Mouse (Mus musculus) heart, embryonic 11.5 days (tissue): ENCODE data around the gene Il17c. TPM values are rescaled to one million over a fixed set of nuclear protein-coding genes. Genes with fewer than 3 reads are reported as not detected.

Experiments
- ATAC-seq: fragments of 200-750 bp; cut with Nextera tagmentation; replicated peaks from 2 replicates; pipeline ENCODE4 v1.8.0; 2017; ENCODE audit warnings: moderate library complexity; ENCODE audit not compliant: insufficient number of reproducible peaks, low FRiP score, low TSS enrichment
- H3K27ac ChIP-seq: fragments of 300-500 bp; sonication (generic); 2 replicates; pipeline ENCODE4 v1.5.1; 2014; ENCODE audit warnings: mild to moderate bottlenecking, low read depth, low read length
- H3K27me3 ChIP-seq: fragments of 300-500 bp; sonication (generic); 2 replicates; pipeline ENCODE4 v1.6.1; 2014; ENCODE audit warnings: mild to moderate bottlenecking, low read length, mixed read lengths; ENCODE audit not compliant: control insufficient read depth, insufficient read depth
- H3K36me3 ChIP-seq: fragments of 300-500 bp; sonication (generic); 2 replicates; pipeline ENCODE4 v1.6.1; 2014; ENCODE audit warnings: mild to moderate bottlenecking, low read length, moderate library complexity, mixed read lengths; ENCODE audit not compliant: control insufficient read depth, insufficient read depth
- H3K4me1 ChIP-seq: fragments of 300-500 bp; sonication (generic); 2 replicates; pipeline ENCODE4 v1.6.1; 2014; ENCODE audit warnings: low read length; ENCODE audit not compliant: control insufficient read depth, insufficient read depth
- H3K4me2 ChIP-seq: fragments of 300-500 bp; sonication (generic); 2 replicates; pipeline ENCODE4 v1.6.1; 2014; ENCODE audit warnings: mild to moderate bottlenecking, moderate library complexity
- H3K4me3 ChIP-seq: fragments of 300-500 bp; sonication (generic); 2 replicates; pipeline ENCODE4 v1.5.1; 2014; ENCODE audit warnings: low read depth, low read length
- H3K9ac ChIP-seq: fragments of 300-500 bp; sonication (generic); 2 replicates; pipeline ENCODE4 v1.6.1; 2014; ENCODE audit warnings: mild to moderate bottlenecking, low read depth, low read length, moderate library complexity
- H3K9me3 ChIP-seq: fragments of 300-500 bp; sonication (generic); replicated peaks from 2 replicates; pipeline ENCODE4 v1.6.1; 2016; ENCODE audit warnings: low read length; ENCODE audit not compliant: control insufficient read depth
- WGBS: fragments of 180-500 bp; shearing (Covaris S2); extraction: QIAGEN DNeasy Blood & Tissue Kit; methylation state at CpG from one replicate; pipeline ENCODE4 v1.1.7; 2014; ENCODE audit not compliant: insufficient replicate concordance; 5-methylcytosine and 5-hydroxymethylcytosine counted together
- polyA plus RNA-seq: library from polyadenylated mRNA; unstranded; fragments of >200 nt; fragmentation: Nextera tagmentation; extraction: Ambion mirVana; gene quantifications from 2 replicates; pipeline ENCODE4 v1.2.1, GENCODE M21; 2014

Gene Il17c
- polyA plus RNA-seq, 1 experiment from 2014 or later, result not detected

DNA sequence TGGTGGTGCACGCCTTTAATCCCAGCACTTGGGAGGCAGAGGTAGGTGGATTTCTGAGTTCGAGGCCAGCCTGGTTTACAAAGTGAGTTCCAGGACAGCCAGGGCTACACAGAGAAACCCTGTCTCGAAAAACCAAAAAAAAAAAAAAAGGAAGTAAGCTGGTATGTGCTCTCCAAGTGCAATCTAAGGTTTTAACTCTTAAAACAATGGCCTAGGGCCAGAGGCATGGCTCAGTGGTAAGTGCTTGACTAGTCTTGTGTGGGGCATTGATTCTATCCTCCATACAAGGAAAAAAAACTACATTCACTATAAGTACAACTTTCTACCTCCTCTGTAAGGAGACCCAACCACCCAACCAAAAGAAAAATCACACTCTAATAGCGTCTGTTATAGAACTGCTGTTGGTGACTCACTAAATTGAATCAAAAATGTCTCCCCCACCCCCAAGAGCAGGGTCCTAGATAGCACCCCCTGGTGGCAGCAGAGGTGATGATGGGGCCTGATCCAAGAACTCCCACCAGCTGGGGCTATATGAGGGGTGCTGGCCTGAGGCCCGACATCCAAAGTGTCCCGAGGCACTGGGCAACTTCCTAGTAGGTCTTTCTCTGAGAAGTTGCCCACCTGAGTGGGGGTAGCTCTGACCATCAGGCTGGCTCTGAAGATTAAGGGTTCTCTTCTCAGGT, 37.5 kb downstream of the Il17c start:
- Histone ChIP-seq H3K4me1 (peaks cover 35% of the 10 kb centered on the region), H3K27me3 (peaks cover 33% of the 10 kb centered on the region), H3K4me3 (peak overlapping the region; percentile 46; the same call in 1 of the 2 replicates), H3K9me3 (no peaks in the 10 kb centered on the region), H3K27ac (no peak overlapping the region), H3K9ac (no peak overlapping the region), H3K4me2 (peak overlapping the region; percentile 86), H3K36me3 (no peaks in the 10 kb centered on the region)
- ATAC-seq, result no peak
- 58% methylated on average over 6 of the region's 6 CpGs for WGBS

DNA sequence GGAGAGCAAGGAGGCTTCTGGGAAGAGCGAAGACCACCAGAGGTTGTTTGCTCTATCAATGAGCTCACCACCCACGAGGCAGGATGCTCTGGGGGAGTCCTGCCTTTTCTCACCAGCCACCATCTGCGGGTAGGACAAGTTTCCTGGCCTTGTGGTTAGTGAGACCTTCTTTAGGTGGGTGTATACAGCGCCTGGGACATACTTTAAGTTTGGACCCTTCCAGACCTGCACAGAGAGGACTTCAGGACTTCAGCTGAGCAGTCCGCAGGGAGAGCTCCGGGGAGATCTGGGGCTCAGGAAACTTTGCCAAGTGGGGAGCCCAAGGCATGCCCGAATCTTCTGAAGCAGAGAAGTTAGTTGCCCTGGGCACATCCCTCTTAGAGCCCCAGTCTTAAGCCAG, 38.2 kb downstream of the Il17c start:
- no peaks in the 10 kb centered on the region for H3K36me3 ChIP-seq
- 21% methylated on average over 7 of the region's 7 CpGs for WGBS
- H3K9me3 ChIP-seq, result no peaks in the 10 kb centered on the region
- peak overlapping the region; percentile 67 for H3K9ac ChIP-seq
- H3K4me1 ChIP-seq, result peaks cover 35% of the 10 kb centered on the region
- ATAC-seq, result no peak
- peak overlapping the region; percentile 46 for H3K4me3 ChIP-seq
- H3K27ac ChIP-seq, result no peak overlapping the region
- H3K27me3 ChIP-seq, result peaks cover 33% of the 10 kb centered on the region
- peak overlapping the region; percentile 86 for H3K4me2 ChIP-seq

DNA sequence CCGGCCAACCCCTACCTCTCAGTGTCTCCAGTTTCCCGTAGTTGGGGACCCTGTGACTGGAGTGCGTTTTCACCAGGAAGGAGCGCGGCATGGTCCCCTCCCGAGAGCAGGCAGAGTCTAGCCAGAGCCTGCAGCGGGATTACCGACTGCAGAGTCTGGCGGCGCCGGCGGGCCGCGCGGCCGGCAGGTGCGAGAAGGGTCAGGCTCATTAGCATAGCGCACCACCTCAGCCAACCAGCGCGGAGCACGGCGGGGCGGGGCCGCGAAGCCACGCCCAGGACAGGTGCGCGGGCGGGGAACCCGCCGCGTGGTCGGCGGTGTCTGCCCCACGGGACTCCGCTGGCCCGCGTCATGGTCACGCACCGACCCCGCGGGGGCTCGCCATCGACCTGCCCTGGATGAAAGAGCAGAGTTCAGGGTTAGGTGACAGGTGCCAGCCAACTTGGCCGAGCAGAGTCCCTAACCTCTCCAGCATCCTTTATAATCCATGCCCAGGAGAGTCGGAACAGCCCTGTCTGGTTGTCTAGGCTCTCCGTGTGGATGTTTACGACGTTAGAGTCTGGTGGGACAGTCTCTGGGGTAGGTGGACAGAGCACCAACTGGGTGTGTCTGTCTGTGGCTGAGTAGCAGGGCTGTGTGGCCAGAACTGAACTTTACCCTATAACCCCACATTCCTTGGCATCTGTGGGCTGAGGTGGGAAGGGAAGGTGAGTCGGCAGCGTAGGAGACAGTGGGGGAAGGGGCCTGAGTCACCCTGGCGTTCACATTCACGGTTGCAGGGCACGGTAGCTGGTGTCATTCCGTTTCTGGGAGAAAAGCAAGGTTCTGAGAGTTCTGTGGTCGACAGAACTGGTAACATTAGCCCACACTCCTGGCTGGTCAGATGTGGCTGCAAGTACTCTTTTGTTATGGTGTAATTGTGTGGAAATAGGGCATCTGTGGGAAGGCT, 39.0 kb downstream of the Il17c start, which contains the start of gene Snai3:
Gene Snai3, minus strand, starts transcription at position 210 of the 949 bp plus-strand sequence.
- WGBS, result 5% methylated on average over 49 of the region's 56 CpGs
- H3K27ac ChIP-seq, result no peak within 1 kb of the TSS
- peaks cover 33% of the 10 kb centered on the region for H3K27me3 ChIP-seq
- H3K9me3 ChIP-seq, result no peaks in the 10 kb centered on the region
- peaks cover 35% of the 10 kb centered on the region for H3K4me1 ChIP-seq
- 0 out of 2 replicates have a peak, but pooled peaks have one; percentile 46 for ATAC-seq
- peak within 1 kb of the TSS; percentile 67 for H3K9ac ChIP-seq
- no peaks in the 10 kb centered on the region for H3K36me3 ChIP-seq
- peak within 1 kb of the TSS; percentile 46 for H3K4me3 ChIP-seq
- H3K4me2 ChIP-seq, result peak within 1 kb of the TSS; percentile 86

DNA sequence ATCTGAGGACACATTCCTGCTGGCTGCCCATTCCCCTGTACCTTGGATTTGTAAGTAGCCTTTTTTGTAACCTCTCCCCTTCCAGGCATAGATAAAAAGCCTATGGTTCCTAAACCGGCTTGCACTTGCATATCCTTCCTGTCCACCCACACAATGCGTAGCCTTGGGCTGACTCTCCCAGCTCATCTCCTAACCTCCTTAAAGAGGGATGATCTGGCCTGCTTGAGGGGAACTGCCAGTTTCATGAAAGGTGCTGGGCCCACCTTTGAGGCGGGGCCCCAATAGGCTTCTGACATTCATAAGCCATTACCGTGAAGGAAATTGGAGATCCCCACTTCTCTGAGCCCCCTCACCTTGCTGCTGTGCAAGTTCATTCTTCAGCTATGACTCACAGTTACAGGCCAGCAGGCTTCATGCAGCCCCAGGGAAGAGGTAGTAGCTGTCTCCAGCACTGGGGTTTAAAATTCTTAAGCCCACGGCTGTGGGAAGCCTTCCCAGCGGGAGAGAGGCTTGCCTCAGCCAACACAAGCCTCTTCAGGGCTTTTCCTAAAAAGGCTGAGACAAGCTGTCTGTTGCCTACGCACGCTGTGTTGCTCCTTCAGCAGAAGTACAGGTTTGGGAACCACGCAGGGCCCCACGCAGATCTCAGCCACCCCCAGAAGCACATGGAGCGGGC, 39.8 kb downstream of the Il17c start:
- H3K4me1 ChIP-seq, result peaks cover 35% of the 10 kb centered on the region
- no peak overlapping the region for H3K27ac ChIP-seq
- H3K9ac ChIP-seq, result no peak overlapping the region
- no peaks in the 10 kb centered on the region for H3K9me3 ChIP-seq
- peaks cover 33% of the 10 kb centered on the region for H3K27me3 ChIP-seq
- ATAC-seq, result no peak
- WGBS, result 60% methylated on average over 11 of the region's 11 CpGs
- H3K36me3 ChIP-seq, result peaks cover 4% of the 10 kb centered on the region; the same call in 1 of the 2 replicates
- H3K4me2 ChIP-seq, result no peak overlapping the region
- no peak overlapping the region for H3K4me3 ChIP-seq

DNA sequence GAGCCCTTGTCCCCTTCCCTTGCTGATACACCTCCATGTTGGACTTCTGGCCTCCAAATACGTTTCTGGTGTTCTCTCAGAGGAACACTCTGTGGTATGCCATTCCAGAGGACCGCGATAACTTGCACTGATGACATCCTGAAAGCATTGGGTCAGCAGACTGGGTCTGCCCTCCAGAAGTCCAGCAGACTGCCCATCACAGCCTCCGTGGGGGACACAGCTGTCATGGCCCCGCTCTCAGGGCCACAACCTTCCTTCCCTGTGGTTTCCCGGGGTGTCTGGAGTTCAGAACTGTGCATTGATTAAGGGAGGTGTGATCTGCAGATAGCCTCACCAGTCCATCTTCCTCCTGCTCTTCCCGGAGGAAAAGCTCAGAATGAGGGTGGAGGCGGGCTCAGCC, 40.7 kb downstream of the Il17c start:
- peaks cover 29% of the 10 kb centered on the region for H3K27me3 ChIP-seq
- no peak overlapping the region for H3K9ac ChIP-seq
- WGBS, result 62% methylated on average over 8 of the region's 8 CpGs
- H3K4me2 ChIP-seq, result no peak overlapping the region
- H3K4me3 ChIP-seq, result no peak overlapping the region
- H3K36me3 ChIP-seq, result peaks cover 9% of the 10 kb centered on the region
- no peaks in the 10 kb centered on the region for H3K9me3 ChIP-seq
- ATAC-seq, result no peak
- no peak overlapping the region for H3K27ac ChIP-seq
- peaks cover 35% of the 10 kb centered on the region for H3K4me1 ChIP-seq

DNA sequence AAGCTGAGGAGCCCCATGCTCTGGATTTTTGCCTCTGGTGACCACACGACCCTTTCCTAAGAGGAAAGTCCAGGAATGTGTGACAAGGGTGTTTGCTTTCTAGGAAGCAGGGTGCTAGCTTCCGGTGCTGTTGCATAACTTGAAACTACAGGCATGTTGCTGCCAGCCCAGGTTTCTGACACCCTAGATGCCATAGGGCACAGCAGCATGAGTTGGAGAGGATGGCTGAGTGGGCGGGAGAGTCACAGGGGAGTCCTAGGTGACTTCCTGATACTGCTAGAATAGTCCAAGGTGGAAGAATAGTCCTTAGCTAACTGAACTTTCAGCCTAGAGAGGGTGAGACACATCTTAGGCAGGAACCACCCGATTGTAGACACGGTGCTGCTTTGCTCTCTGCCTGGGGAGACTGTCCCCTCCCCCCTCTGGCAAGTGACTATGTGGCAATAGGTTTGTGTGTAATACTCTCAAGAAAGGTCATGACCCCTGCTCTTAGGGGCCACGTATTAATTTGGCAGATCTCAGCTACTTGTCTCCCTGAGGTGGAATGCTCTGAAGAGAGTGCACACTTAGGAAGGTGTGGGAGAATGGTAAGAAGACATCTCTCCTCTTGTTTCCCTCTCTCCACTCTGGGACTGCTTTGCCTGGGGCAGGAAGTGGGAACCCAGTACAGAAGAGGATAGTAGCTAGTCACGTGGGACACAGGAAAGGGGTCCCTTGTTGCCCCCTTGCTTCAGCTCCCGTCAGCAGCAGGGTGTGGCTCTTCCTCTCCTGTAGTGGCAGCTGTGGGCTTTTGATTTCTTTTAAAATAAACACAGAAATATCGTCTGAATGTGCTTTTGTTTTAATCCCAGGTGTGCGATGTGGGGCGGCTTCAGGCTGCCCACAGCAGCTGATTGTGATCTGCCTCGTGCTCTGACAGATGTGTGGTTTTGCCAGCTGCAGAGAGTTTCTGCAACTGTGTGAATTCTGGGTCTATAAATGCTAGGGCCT, 42.1 kb downstream of the Il17c start:
- H3K9ac ChIP-seq, result no peak overlapping the region
- no peak overlapping the region for H3K4me2 ChIP-seq
- H3K9me3 ChIP-seq, result no peaks in the 10 kb centered on the region
- no peak overlapping the region for H3K4me3 ChIP-seq
- no peak for ATAC-seq
- peaks cover 22% of the 10 kb centered on the region for H3K27me3 ChIP-seq
- peaks cover 35% of the 10 kb centered on the region for H3K4me1 ChIP-seq
- peaks cover 16% of the 10 kb centered on the region for H3K36me3 ChIP-seq
- no peak overlapping the region for H3K27ac ChIP-seq
- 39% methylated on average over 12 of the region's 12 CpGs for WGBS

DNA sequence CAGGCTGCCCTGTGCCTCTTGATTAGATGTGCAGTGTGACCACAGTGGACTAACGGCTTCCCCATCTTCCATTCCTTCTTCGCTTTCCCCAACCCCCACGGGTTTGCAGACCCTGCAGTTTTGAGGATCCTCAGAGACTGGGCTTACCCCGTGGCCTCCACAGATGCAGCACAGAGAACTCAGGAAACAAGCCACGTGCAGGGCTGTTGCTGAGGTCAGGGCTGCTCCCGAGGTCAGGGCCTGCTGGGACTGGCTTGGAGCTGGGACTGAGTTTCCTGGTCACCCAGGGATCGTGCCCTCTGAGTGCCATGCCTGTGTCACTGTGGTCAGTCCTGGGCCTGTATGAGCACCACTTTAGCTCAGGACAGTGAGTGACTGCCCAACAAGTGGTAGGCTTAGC, 43.2 kb downstream of the Il17c start:
- peaks cover 32% of the 10 kb centered on the region for H3K4me1 ChIP-seq

More for the DNA sequence above, 43.2 kb downstream of the Il17c start:
- H3K4me2 ChIP-seq, result no peak overlapping the region
- H3K9me3 ChIP-seq, result no peaks in the 10 kb centered on the region
- H3K27ac ChIP-seq, result no peak overlapping the region; the same call in 1 of the 2 replicates
- no peak overlapping the region for H3K4me3 ChIP-seq
- no peak overlapping the region for H3K9ac ChIP-seq
- peaks cover 16% of the 10 kb centered on the region for H3K27me3 ChIP-seq
- WGBS, result 54% methylated on average over 7 of the region's 7 CpGs
- no peak for ATAC-seq
- H3K36me3 ChIP-seq, result peaks cover 16% of the 10 kb centered on the region
